Mouse (Mus musculus) spleen, adult 18-20 months (tissue): ENCODE data around the gene Ppp1cc.
"Not testable (repeated sequence)": the region's sequence is repeated elsewhere in the genome, so short reads cannot be mapped to it uniquely, and the experiment has no call there.

ENCODE experiments used
- DNase-seq, 2 experiments: peaks; one replicate each; pipeline ENCODE4 v3.0.0; 2022; ENCODE audit warnings: mixed read lengths in 2 of 2

Gene Ppp1cc

GRCm38 (mm10) chr5:122138856-122139255, 19.2 kb upstream of the Ppp1cc start:
- DNase-seq = no peak

GRCm38 (mm10) chr5:122139771-122140170, 18.3 kb upstream of the Ppp1cc start:
- not testable (repeated sequence) for DNase-seq

- DNase-seq = no peak
Measured at GRCm38 (mm10) chr5:122140723-122141122, 17.4 kb upstream of the Ppp1cc start, which contains the start of gene Ccdc63. Gene Ccdc63 (minus strand): TSS chr5:122140823.

DNA sequence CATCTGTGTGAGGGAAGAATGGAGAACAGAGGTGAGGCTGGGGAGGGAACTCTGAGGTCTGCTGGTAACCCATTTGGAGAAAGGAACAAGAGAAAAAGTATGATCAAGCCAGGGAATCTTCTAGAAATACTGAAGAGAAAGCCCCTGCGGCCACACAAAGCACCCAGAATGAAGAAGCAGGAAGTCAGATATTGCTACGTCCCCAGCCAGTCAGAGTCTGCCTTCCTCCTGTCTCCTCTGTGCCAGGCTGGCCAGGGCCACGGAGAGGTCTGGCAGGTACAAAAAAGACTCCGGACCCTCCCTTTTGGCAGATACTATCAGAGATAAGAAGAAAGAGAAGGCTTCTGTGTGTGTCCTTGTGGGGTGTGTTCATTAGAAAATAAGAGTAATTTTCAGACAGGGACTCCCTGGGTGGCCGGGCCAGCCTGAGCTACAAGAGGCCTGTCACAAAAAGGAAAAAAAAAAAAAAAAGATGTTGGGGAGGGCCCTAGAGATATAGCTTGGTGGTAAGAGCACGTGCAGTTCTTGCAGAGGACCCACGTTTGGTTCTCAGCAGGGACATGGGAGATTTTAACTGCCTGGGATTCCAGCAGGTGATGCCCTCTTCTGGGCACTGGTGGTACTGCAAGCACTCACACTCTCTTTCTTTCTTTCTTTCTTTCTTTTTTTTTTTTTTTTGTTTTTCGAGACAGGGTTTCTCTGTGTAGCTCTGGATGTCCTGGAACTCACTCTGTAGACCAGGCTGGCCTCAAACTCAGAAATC, 15.7 kb upstream of the Ppp1cc start:
- DNase-seq = peak in 1 of 2 experiments; percentile 63

GRCm38 (mm10) chr5:122143543-122143942, 14.5 kb upstream of the Ppp1cc start:
- no peak for DNase-seq

- no peak for DNase-seq
Measured at GRCm38 (mm10) chr5:122144825-122145224, 13.3 kb upstream of the Ppp1cc start.

- DNase-seq = peak in 1 of 2 experiments; percentile 52
Measured at GRCm38 (mm10) chr5:122145381-122146055, 12.6 kb upstream of the Ppp1cc start.

GRCm38 (mm10) chr5:122146056-122146580, 12.0 kb upstream of the Ppp1cc start:
- peak in 1 of 2 experiments; percentile 18 for DNase-seq

- DNase-seq = no peak
Measured at GRCm38 (mm10) chr5:122146609-122147008, 11.5 kb upstream of the Ppp1cc start.

DNA sequence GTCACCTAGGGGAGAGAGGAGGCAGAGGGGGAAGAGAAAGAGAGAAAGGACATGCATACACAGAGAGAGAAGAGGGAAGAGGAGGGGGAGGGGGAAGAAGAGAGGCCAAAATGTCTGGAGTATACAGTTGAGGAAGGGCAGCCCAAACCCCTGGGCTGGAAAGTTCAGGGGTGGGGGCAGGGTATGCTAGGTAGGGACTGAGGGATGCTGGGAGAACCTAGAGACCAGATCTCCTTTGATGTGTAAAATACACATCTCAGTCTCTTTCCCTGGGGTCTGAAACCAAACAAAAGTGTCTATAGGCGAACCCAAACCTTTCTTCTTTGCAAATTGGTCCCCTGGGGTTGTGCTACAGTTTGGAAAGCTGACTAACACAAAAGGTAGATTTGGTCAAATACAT, 10.0 kb upstream of the Ppp1cc start:
- no peak for DNase-seq

DNA sequence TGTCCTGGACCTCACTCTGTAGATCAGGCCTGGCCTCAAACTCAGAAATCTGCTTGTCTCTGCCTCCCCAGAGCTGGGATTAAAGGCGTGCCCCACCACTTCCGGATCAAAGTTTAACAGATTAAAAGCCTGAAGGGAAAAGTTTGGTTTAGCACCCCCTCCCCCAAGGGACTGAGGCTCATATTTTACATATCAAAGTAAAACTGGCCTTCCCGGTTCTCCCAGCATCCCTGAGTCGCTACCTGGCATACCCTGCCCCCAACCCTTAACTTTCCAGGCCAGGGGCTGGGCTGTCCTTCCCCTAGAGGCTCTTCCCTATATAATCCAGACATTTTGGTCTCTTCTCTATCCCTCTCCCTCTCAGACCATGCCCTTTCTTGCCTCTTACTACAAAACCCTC, 8.8 kb upstream of the Ppp1cc start:
- DNase-seq = no peak

DNA sequence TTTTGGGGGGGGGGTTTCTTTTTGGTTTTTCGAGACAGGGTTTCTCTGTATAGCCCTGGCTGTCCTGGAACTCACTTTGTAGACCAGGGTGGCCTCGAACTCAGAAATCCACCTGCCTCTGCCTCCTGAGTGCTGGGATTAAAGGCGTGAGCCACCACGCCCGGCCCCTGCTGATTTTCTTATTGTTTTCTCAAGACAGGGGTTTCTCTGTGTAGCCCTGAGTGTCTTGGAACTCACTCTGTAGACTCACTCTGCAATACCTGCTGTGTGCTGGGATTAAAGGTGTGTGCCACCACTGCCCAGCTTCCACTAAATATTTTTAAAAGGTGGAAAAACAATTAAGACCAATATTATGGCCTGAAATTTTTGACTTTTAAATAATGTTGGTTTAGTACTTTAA, 5.6 kb upstream of the Ppp1cc start:
- DNase-seq = not testable (repeated sequence)

DNA sequence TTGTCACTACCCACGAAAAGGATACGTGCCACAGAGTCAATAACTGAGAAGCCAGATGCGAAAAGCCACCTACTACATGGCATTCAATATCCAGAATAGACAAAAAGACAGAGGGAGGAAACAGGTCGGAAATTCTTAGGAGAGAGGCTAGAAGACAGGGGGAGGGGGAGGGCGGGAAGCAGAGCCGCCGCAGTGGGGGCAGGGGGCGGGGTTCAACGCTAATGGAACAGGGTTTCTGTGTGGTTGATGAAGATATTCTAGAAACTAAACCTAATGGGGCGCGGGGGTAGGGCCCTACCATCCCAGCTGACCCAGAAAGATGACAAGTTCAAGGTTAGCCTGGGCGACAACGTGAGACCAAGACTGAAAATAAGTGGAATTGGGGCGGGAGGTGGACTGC, 4.1 kb upstream of the Ppp1cc start:
- no peak for DNase-seq

DNA sequence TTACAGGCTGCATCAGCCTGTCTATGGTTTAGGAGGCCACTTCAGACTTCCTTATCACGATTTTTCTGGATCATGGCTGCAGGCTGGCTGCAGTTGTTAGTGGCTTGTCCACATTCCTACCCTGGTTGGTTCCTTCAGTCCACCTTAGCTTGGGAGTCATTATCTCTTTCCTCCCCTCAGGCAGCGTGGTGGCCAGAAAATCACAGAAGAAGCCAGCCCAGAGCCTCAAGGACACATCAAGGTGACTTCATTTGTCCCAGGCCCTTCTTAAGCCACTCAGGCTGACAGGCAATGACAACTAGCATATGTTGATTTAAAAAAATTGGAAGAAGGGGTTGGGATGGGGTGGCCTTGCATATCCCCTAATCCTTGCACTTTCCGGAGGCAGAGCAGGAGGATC, 3.3 kb upstream of the Ppp1cc start:
- no peak for DNase-seq

- DNase-seq = no peak
Measured at GRCm38 (mm10) chr5:122155613-122156012, 2.5 kb upstream of the Ppp1cc start.

DNA sequence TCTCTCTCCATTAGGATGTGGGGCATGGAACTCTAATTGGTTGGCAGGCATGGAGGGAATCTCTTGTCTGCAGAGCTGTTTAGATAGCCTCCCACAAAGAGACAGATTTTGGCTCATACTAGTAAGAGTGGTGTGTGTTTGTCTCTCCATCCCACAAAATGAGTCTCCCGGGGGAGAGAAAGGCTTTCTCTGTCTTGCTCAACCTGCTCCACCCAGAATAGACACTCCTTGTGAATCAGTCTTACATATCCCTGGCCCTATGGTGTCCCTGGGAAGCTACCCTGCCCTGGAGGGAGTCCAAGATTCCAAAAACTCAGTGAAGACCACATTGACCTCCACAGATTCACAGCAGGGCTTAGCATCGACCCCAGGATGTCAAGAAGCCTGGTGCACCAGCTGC, 1.6 kb upstream of the Ppp1cc start:
- no peak for DNase-seq

DNA sequence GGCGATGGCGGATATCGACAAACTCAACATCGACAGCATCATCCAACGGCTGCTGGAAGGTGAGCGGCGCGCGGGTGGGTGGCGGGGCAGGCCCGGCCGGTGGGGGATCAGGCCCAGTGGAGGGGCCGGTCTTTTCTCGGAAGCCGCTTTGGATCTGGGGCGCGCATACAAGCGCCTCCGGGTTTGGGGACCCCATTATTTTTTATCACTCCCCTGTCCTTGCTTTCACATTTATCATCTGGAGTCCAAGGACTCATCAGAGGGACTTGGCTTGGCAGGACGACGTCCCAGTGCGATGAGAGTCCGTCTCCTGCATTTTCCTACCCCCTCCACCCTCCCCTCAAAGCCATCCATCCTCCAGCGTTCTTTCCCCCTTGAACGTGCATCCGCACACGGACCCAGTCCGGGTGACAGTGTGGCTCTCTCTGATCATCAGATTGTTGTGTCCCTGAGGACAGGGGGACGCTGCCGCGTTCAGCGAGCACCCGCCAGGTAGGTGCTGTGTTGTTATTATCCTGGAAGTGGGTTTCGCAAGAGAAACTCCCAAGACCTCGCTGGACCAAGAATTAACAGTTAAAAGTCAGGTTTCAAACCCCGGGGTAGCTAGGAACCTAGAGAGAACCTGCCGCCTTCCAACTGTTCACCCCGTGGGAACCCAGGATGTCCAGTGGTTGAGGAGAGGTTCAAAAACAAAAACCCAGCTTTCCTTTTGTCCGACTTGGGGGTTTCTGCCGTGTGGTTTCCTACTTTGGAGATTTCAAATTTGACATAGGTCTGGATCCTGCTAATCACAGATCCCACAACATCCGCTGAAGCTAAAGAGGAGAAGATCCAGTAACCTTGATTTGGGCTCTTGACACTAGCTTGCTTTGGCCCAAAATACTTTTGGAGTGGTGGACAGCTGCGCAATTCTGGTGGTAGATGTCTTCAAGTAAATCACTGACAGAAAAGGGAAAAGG, 758 bp downstream of the Ppp1cc start:
- DNase-seq = peak; percentile 23 to 33

DNA sequence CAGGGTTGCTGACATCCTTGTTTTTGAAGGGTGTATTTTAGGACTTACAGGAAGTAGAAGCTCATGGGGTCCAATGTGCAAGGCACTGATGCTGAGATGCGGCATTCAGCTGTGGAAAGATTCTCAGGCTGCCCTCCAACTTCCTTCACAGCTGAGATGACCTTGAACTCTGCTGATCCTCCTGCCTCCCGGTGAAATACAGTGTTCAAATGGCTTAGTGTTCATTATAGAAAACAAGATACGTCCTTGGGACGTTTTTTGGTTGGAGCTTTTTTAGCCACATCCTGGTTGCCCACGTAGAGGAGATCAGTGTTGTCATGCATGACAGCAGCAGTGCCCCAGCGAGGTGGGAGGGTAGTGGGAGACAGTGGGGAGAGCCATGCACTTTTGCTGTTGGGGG, 5.1 kb downstream of the Ppp1cc start:
- DNase-seq = no peak

DNA sequence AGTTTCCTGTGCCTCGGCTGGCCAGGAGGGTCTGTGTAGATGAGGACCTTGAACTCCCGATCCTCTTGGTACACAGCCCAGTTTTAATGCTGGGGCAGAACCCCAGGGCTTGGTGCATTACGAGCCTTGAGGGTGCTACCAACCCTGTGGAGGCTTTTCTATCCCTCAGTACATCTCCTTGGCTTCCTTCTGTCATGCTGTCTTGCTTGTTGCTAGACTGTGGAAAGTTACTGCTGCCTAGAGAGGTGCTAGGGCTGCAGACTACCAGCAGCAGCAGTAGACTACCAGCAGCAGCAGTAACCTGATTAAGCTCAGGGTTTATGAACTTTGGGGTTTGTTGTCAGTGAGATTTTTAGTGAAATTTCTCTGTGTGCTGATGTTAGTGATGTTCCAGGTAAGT, 5.9 kb downstream of the Ppp1cc start:
- no peak for DNase-seq

DNA sequence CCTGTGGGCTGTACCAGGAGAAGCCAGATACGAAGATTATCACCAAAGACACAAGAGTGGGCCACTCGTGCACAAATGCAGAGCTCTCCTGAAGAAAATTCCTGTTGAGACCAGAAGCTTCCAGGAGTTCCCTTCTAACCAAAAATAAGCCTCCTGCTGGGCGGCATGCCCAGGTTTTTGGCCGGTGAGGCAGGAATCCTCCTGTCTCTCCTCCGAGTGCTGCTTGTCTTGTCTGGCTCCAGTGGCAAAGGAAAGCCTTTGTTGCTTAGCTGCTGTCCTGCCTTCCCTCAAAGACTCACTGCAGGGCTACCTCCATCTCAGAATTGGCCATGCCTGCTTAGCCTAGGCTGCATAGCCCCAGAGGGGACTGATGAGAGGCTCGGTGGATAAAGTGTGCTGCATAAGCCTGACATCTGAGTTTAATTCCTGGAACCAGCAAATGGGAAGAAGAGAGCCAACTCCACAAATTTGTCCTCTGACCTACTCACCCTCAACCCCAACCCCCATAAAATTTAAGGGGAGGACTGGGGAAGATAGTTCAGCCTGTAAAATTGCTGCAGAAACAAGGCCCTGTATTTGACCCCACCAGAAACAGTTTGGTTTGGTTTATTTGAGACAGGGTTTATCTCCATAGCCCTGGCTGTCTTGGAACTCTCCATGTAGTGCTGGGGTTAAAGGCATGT, 7.3 kb downstream of the Ppp1cc start:
- no peak for DNase-seq

DNA sequence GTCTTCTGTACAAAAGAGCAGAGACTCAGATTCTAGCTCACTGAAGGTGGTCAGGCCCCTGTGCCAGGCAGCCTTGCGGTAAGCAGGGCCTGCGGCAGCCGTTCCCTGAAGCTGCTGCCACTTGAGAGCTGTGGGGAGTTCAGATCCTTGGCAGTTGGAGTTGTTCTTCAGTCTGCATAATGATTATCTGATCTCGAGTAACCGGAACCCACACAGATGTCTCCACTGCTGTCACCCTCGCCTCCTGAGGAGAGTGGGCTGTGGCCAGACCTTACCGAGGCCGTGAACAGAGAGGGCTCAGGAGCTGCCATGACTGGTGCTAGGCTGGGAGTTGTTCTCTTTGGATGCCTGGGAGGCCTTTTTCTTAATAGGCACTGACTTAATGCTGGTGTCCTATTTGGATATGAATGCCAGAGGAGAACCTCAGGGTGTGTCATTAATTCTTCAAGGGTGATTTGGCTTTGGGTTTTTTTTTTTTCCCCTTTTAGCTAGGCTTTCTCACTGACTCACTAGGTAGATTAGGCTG, 8.6 kb downstream of the Ppp1cc start:
- DNase-seq = no peak
